ENCODE assay signal across 14 mouse cellular contexts in genomic region chr8:86288713-86289384, GRCm38 (mm10).
"Had no signal": no experiment of that assay in that cellular context is flagged by ENCODE, and none has a peak within 500 bp of the region (broad histone marks: within the 10 kb centered on the region; RNA-seq: fewer than 3 reads in every experiment).

No protein-coding gene starts in this region.

- H3K4me3 ChIP-seq: limb, embryonic 13.5 days; liver, embryonic 15.5 days; lung, embryonic 15.5 days; midbrain, embryonic 12.5 days; neural tube, embryonic 13.5 days had no signal

- H3K9me3 ChIP-seq: limb, embryonic 13.5 days; liver, embryonic 15.5 days; lung, embryonic 15.5 days; midbrain, embryonic 12.5 days had no signal

- H3K27me3 ChIP-seq: limb, embryonic 13.5 days; liver, embryonic 15.5 days; lung, embryonic 15.5 days; midbrain, embryonic 12.5 days; neural tube, embryonic 13.5 days had no signal

- H3K4me2 ChIP-seq: limb, embryonic 13.5 days; liver, embryonic 11.5 days; liver, embryonic 15.5 days; lung, embryonic 15.5 days; midbrain, embryonic 12.5 days; neural tube, embryonic 13.5 days had no signal

- DNase-seq: kidney, adult 8-10 months; kidney, postnatal 25 days; right cerebral cortex, adult 18-20 months; thymus, postnatal 4 days had no signal

- H3K27ac ChIP-seq: limb, embryonic 13.5 days; liver, embryonic 15.5 days; lung, embryonic 15.5 days; macrophage; midbrain, embryonic 12.5 days; neural tube, embryonic 13.5 days; stomach, postnatal 0 days had no signal

- H3K9ac ChIP-seq: limb, embryonic 13.5 days; liver, embryonic 15.5 days; lung, embryonic 15.5 days; midbrain, embryonic 12.5 days; neural tube, embryonic 13.5 days had no signal

- ATAC-seq: intestine, postnatal 0 days; midbrain, embryonic 16.5 days had no signal

- H3K36me3 ChIP-seq: limb, embryonic 13.5 days; liver, embryonic 15.5 days; lung, embryonic 15.5 days; midbrain, embryonic 12.5 days; neural tube, embryonic 13.5 days had no signal

- H3K4me1 ChIP-seq: liver, embryonic 15.5 days; midbrain, embryonic 12.5 days; neural tube, embryonic 13.5 days had no signal
